Comparison of ENCODE assay signal across 16 mouse cellular contexts in genomic region chr11:109874651-109875524, GRCm38 (mm10). TPM values are rescaled to one million over a fixed set of nuclear protein-coding genes. Genes with fewer than 3 reads are reported as not detected.
DNase-seq lines count a peak whose midpoint lies in the region; ATAC-seq and TF ChIP-seq lines count a peak whose summit lies in the region.
"Had no signal": no experiment of that assay in that cellular context is flagged by ENCODE, and none has a peak within 500 bp of the region (broad histone marks: within the 10 kb centered on the region; RNA-seq: fewer than 3 reads in every experiment).

No protein-coding gene starts in this region.

- no peak overlapping the region for H3K4me3 ChIP-seq in forebrain, embryonic 10.5 days
- no peak overlapping the region for H3K4me3 ChIP-seq in forebrain, postnatal 0 days (ENCODE audit: low read depth, low read length)
- no peak overlapping the region for H3K4me3 ChIP-seq in liver, adult 2 months (ENCODE audit: insufficient read depth, low read depth, low read length)
- no peak overlapping the region for H3K4me3 ChIP-seq in liver, postnatal 0 days (ENCODE audit: low read depth, low read length)
- H3K4me3 ChIP-seq in small intestine, adult 2 months (ENCODE audit: low read depth, low read length), result no peak overlapping the region
- H3K4me3 ChIP-seq in hindbrain, postnatal 0 days (ENCODE audit: low read length), result no peak overlapping the region
- H3K4me3 ChIP-seq: hindbrain, embryonic 10.5 days; layer of hippocampus, adult 2 months had no signal

- no peak for TF ChIP-seq EP300 in liver, postnatal 0 days (IDR thresholded peaks at IDR 0.05; ENCODE audit: low read depth)

- TF ChIP-seq CTCF in forebrain, postnatal 0 days (IDR thresholded peaks at IDR 0.05; ENCODE audit: low read depth), result no peak
- no peak for TF ChIP-seq CTCF in liver, adult 2 months (IDR thresholded peaks at IDR 0.05; ENCODE audit: low read depth, low read length)
- TF ChIP-seq CTCF in liver, postnatal 0 days (IDR thresholded peaks at IDR 0.05; ENCODE audit: low read depth), result no peak
- no peak for TF ChIP-seq CTCF in small intestine, adult 2 months (IDR thresholded peaks at IDR 0.05; ENCODE audit: extremely low read depth, insufficient read length, insufficient replicate concordance, low read depth, low read length)
- no peak for TF ChIP-seq CTCF in hindbrain, postnatal 0 days (IDR thresholded peaks at IDR 0.05; ENCODE audit: low read depth)

- intact Hi-C loops in heart, postnatal 25 days (cut with DNase I), result loop anchor here (2.0 kb wide), 1 partner anchor 52 kb away; no protein-coding TSS in a partner anchor

- WGBS in forebrain, embryonic 10.5 days, result 92% methylated on average over 11 of the region's 11 CpGs
- WGBS in forebrain, postnatal 0 days, result 88% methylated on average over 11 of the region's 11 CpGs
- WGBS in liver, adult 2 months, result 93% methylated on average over 11 of the region's 11 CpGs
- WGBS in liver, postnatal 0 days (ENCODE audit: insufficient replicate concordance), result 71% methylated on average over 11 of the region's 11 CpGs
- WGBS in small intestine, adult 2 months, result 76% methylated on average over 11 of the region's 11 CpGs
- WGBS in hindbrain, postnatal 0 days, result 83% methylated on average over 11 of the region's 11 CpGs

- H3K9me3 ChIP-seq in forebrain, embryonic 10.5 days, result peaks cover 4% of the 10 kb centered on the region; the same call in 1 of the 2 replicates
- H3K9me3 ChIP-seq in forebrain, postnatal 0 days (ENCODE audit: low read length), result no peaks in the 10 kb centered on the region
- no peaks in the 10 kb centered on the region for H3K9me3 ChIP-seq in liver, postnatal 0 days (ENCODE audit: low read length)
- no peaks in the 10 kb centered on the region for H3K9me3 ChIP-seq in hindbrain, postnatal 0 days (ENCODE audit: low read length)
- H3K9me3 ChIP-seq: hindbrain, embryonic 10.5 days had no signal

- H3K27me3 ChIP-seq in forebrain, embryonic 10.5 days (ENCODE audit: poor library complexity, severe bottlenecking), result no peaks in the 10 kb centered on the region
- H3K27me3 ChIP-seq in forebrain, postnatal 0 days (ENCODE audit: insufficient read depth, low read length), result no peaks in the 10 kb centered on the region
- H3K27me3 ChIP-seq in liver, adult 2 months (ENCODE audit: control insufficient read depth, insufficient read depth, low read length), result no peaks in the 10 kb centered on the region
- no peaks in the 10 kb centered on the region for H3K27me3 ChIP-seq in liver, postnatal 0 days (ENCODE audit: insufficient read depth, low read length)
- no peaks in the 10 kb centered on the region for H3K27me3 ChIP-seq in small intestine, adult 2 months (ENCODE audit: control insufficient read depth, insufficient read depth, low read length)
- no peaks in the 10 kb centered on the region for H3K27me3 ChIP-seq in hindbrain, postnatal 0 days (ENCODE audit: insufficient read depth, low read length)

- no peaks in the 10 kb centered on the region for H3K79me2 ChIP-seq in liver, adult 2 months (ENCODE audit: control insufficient read depth, insufficient read depth, low read length)

- no peak for TF ChIP-seq POLR2A in liver, adult 2 months (IDR thresholded peaks at IDR 0.05; ENCODE audit: extremely low read depth, insufficient read depth, low read length)
- TF ChIP-seq POLR2A in small intestine, adult 2 months (IDR thresholded peaks at IDR 0.05; ENCODE audit: low read depth, low read length), result no peak

- 0 out of 2 replicates have a peak overlapping the region, but pooled peaks have one; percentile 40 for H3K27ac ChIP-seq in forebrain, embryonic 10.5 days
- H3K27ac ChIP-seq in forebrain, postnatal 0 days (ENCODE audit: low read depth, low read length), result no peak overlapping the region
- H3K27ac ChIP-seq in liver, adult 2 months (replicated peaks; ENCODE audit: insufficient read depth, low read depth, low read length), result peak overlapping the region; percentile 19
- H3K27ac ChIP-seq in liver, postnatal 0 days (ENCODE audit: low read depth), result no peak overlapping the region
- peak overlapping the region; percentile 47; the same call in 1 of the 2 replicates for H3K27ac ChIP-seq in small intestine, adult 2 months (ENCODE audit: insufficient read depth, low read depth, low read length)
- H3K27ac ChIP-seq in hindbrain, postnatal 0 days, result no peak overlapping the region
- H3K27ac ChIP-seq: hindbrain, embryonic 10.5 days; layer of hippocampus, adult 2 months had no signal

- ATAC-seq in forebrain, postnatal 0 days, result no peak
- no peak for ATAC-seq in liver, postnatal 0 days
- no peak for ATAC-seq in hindbrain, postnatal 0 days

- H3K4me1 ChIP-seq in forebrain, embryonic 10.5 days, result peaks cover 5% of the 10 kb centered on the region; the same call in 1 of the 2 replicates
- no peaks in the 10 kb centered on the region for H3K4me1 ChIP-seq in forebrain, postnatal 0 days (ENCODE audit: insufficient read depth)
- H3K4me1 ChIP-seq in liver, adult 2 months (ENCODE audit: control insufficient read depth, insufficient read depth, low read length), result no peaks in the 10 kb centered on the region
- H3K4me1 ChIP-seq in liver, postnatal 0 days (ENCODE audit: insufficient read depth), result no peaks in the 10 kb centered on the region
- H3K4me1 ChIP-seq in small intestine, adult 2 months (ENCODE audit: control insufficient read depth, insufficient read depth, insufficient read length, low read length), result no peaks in the 10 kb centered on the region
- H3K4me1 ChIP-seq in hindbrain, postnatal 0 days (ENCODE audit: insufficient read depth, low read length), result no peaks in the 10 kb centered on the region
- H3K4me1 ChIP-seq: hindbrain, embryonic 10.5 days had no signal

- H3K4me2 ChIP-seq in forebrain, postnatal 0 days (ENCODE audit: low read depth), result no peak overlapping the region
- no peak overlapping the region for H3K4me2 ChIP-seq in liver, postnatal 0 days (ENCODE audit: low read depth, low read length)
- H3K4me2 ChIP-seq in hindbrain, postnatal 0 days (ENCODE audit: low read depth, low read length), result no peak overlapping the region

- no peak overlapping the region for H3K9ac ChIP-seq in forebrain, postnatal 0 days
- no peak overlapping the region for H3K9ac ChIP-seq in liver, adult 2 months (ENCODE audit: low read depth, low read length)
- H3K9ac ChIP-seq in liver, postnatal 0 days (replicated peaks), result no peak overlapping the region
- H3K9ac ChIP-seq in hindbrain, postnatal 0 days (replicated peaks; ENCODE audit: low read length), result no peak overlapping the region

- DNase-seq in forebrain, embryonic 10.5 days (ENCODE audit: extremely low spot score, low spot score), result no peak
- no peak for DNase-seq in forebrain, postnatal 0 days
- DNase-seq in liver, adult 2 months (ENCODE audit: extremely low read depth, low read depth, low spot score), result no peak
- no peak for DNase-seq in liver, postnatal 0 days
- peak; percentile 44 for DNase-seq in heart, postnatal 25 days (ENCODE audit: low spot score)
- no peak for DNase-seq in layer of hippocampus, adult 18-20 months (ENCODE audit: low spot score in 2 of 2)
- DNase-seq in hindbrain, postnatal 0 days (ENCODE audit: low spot score), result no peak
- DNase-seq: adrenal gland, postnatal 25 days; kidney, adult 8-10 months; spleen, adult 18-20 months had no signal

- H3K36me3 ChIP-seq in forebrain, embryonic 10.5 days (replicated peaks), result no peaks in the 10 kb centered on the region
- no peaks in the 10 kb centered on the region for H3K36me3 ChIP-seq in forebrain, postnatal 0 days (ENCODE audit: insufficient read depth)
- no peaks in the 10 kb centered on the region for H3K36me3 ChIP-seq in liver, adult 2 months (ENCODE audit: control insufficient read depth, insufficient read depth, low read length)
- H3K36me3 ChIP-seq in liver, postnatal 0 days (replicated peaks; ENCODE audit: insufficient read depth, low read length), result no peaks in the 10 kb centered on the region
- H3K36me3 ChIP-seq in small intestine, adult 2 months (ENCODE audit: control insufficient read depth, insufficient read depth, low read length), result no peaks in the 10 kb centered on the region
- H3K36me3 ChIP-seq in hindbrain, postnatal 0 days (ENCODE audit: insufficient read depth, low read length), result no peaks in the 10 kb centered on the region
- H3K36me3 ChIP-seq: hindbrain, embryonic 10.5 days had no signal

RNA-seq across cellular contexts. Expression of gene 1700012B07Rik, which starts 47.0 kb away (rescaled TPM):
- polyA plus RNA-seq in forebrain, embryonic 10.5 days (2016; fragmentation: Nextera tagmentation; extraction: Ambion mirVana), result not detected in 2 replicates
- total RNA-seq in forebrain, postnatal 0 days (2014; rRNA removed), result not detected in 2 replicates
- polyA plus RNA-seq in forebrain, postnatal 0 days (2015; fragmentation: Nextera tagmentation; extraction: Ambion mirVana), result not detected in 2 replicates
- not detected in 2 replicates for total RNA-seq in liver, adult 2 months (2014; rRNA removed)
- not detected in 2 replicates for polyA plus RNA-seq in liver, adult 2 months (2012; rRNA removed)
- 0.59 TPM in 1 of 2 replicates, not detected in the other for polyA plus RNA-seq in liver, postnatal 0 days (2015; fragmentation: Nextera tagmentation; extraction: Ambion mirVana)
- total RNA-seq in heart, postnatal 25 days (2021), result not detected
- not detected in 2 replicates for polyA plus RNA-seq in small intestine, adult 2 months (2012; rRNA removed)
- total RNA-seq in layer of hippocampus, adult 18-20 months (2021), result not detected
- not detected in 2 replicates for total RNA-seq in hindbrain, postnatal 0 days (2014; rRNA removed)
- not detected in 2 replicates for polyA plus RNA-seq in hindbrain, postnatal 0 days (2015; fragmentation: Nextera tagmentation; extraction: Ambion mirVana)
- total RNA-seq: adrenal gland, postnatal 25 days; common myeloid progenitor, adult 5-6 weeks; layer of hippocampus, adult 2 months; left cerebral cortex, adult 8-10 months; megakaryocyte progenitor cell, adult 5-6 weeks had no signal
- polyA plus RNA-seq: hindbrain, embryonic 10.5 days had no signal

Comparison
In these comparisons a context has a peak if more than half of its experiments do, and no peak if none do; other contexts are left out.
1. H3K27ac ChIP-seq: peak in forebrain, embryonic 10.5 days (single experiment), liver, adult 2 months (single experiment) and small intestine, adult 2 months (single experiment); none in forebrain, postnatal 0 days (single experiment), liver, postnatal 0 days (single experiment) and hindbrain, postnatal 0 days (single experiment).